In the genomic region with DNA sequence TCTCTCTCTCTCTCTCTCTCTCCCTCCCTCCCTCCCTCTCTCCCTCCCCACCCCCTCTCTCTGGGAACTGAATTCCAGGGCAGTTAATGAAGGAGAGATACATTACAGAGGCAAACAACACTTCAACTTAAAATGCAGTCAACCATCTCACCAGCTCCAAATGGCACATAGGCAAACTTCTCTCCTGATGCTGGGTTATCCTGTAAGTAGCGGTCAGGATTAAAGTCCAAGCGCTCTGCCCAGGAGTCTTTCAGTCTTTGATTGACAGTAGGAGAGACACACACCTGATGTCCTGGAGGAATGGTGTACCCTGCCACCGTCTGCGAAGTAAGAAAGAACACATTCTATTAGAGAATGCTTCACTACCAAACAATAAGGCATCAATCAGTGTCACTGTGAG, we compare ENCODE assay signal across 20 mouse cellular contexts. TPM values are rescaled to one million over a fixed set of nuclear protein-coding genes. Genes with fewer than 3 reads are reported as not detected.
DNase-seq lines count a peak whose midpoint lies in the region; ATAC-seq and TF ChIP-seq lines count a peak whose summit lies in the region.
"Had no signal": no experiment of that assay in that cellular context is flagged by ENCODE, and none has a peak within 500 bp of the region (broad histone marks: within the 10 kb centered on the region; RNA-seq: fewer than 3 reads in every experiment).

No protein-coding gene starts in this region.

- H3K9ac ChIP-seq in kidney, postnatal 0 days (ENCODE audit: low read depth, low read length) = no peak overlapping the region
- H3K9ac ChIP-seq: embryonic facial prominence, embryonic 12.5 days; forebrain, embryonic 12.5 days; heart, embryonic 15.5 days; hindbrain, embryonic 13.5 days had no signal

- ATAC-seq in kidney, postnatal 0 days (replicated peaks; ENCODE audit: low FRiP score, low read depth) = peak; percentile 89
- ATAC-seq in monocyte, adult 5-6 weeks (replicated peaks; ENCODE audit: insufficient number of reproducible peaks, low FRiP score, low TSS enrichment, poor library complexity, severe bottlenecking) = no peak

- no peak for TF ChIP-seq CTCF in kidney, postnatal 0 days (IDR thresholded peaks at IDR 0.05; ENCODE audit: low read depth)

- H3K4me1 ChIP-seq in kidney, postnatal 0 days (replicated peaks; ENCODE audit: insufficient read depth, low read length) = no peaks in the 10 kb centered on the region
- no peaks in the 10 kb centered on the region for H3K4me1 ChIP-seq in embryonic facial prominence, embryonic 10.5 days
- H3K4me1 ChIP-seq: embryonic facial prominence, embryonic 12.5 days; heart, embryonic 15.5 days; hindbrain, embryonic 13.5 days had no signal

- peaks cover 30% of the 10 kb centered on the region for H3K36me3 ChIP-seq in kidney, postnatal 0 days (ENCODE audit: insufficient read depth, low read length)
- peaks cover 99% of the 10 kb centered on the region for H3K36me3 ChIP-seq in embryonic facial prominence, embryonic 10.5 days (replicated peaks)

- no peaks in the 10 kb centered on the region for H3K9me3 ChIP-seq in kidney, postnatal 0 days (replicated peaks; ENCODE audit: low read length)
- H3K9me3 ChIP-seq in embryonic facial prominence, embryonic 10.5 days = no peaks in the 10 kb centered on the region
- H3K9me3 ChIP-seq: embryonic facial prominence, embryonic 12.5 days; forebrain, embryonic 12.5 days; heart, embryonic 15.5 days; hindbrain, embryonic 13.5 days had no signal

- WGBS in kidney, postnatal 0 days = 72% methylated on average over 4 of the region's 4 CpGs
- 92% methylated on average over 4 of the region's 4 CpGs for WGBS in embryonic facial prominence, embryonic 10.5 days

- no peaks in the 10 kb centered on the region for H3K27me3 ChIP-seq in kidney, postnatal 0 days (ENCODE audit: insufficient read depth, low read length)
- no peaks in the 10 kb centered on the region for H3K27me3 ChIP-seq in embryonic facial prominence, embryonic 10.5 days (replicated peaks; ENCODE audit: low read depth, poor library complexity, severe bottlenecking)
- H3K27me3 ChIP-seq: embryonic facial prominence, embryonic 12.5 days; forebrain, embryonic 12.5 days; heart, embryonic 15.5 days; hindbrain, embryonic 13.5 days had no signal

- DNase-seq in kidney, adult 11 months = peak; percentile 79
- DNase-seq in kidney, adult 18-20 months = no peak
- DNase-seq in kidney, adult 9 months = peak; percentile 82
- peak; percentile 58 for DNase-seq in kidney, postnatal 0 days (ENCODE audit: low spot score)
- DNase-seq in kidney, postnatal 36 days = peak; percentile 50 to 78
- no peak for DNase-seq in embryonic facial prominence, embryonic 10.5 days (ENCODE audit: low spot score)
- DNase-seq in cerebellum, adult 11-12 months = no peak
- DNase-seq: adrenal gland, postnatal 10 days; B cell, adult 2 months; cerebellum, adult 18-20 months; cerebellum, postnatal 10 days; gastrocnemius, postnatal 14 days; heart, adult 2 months; heart, postnatal 14 days had no signal

- H3K27ac ChIP-seq in kidney, postnatal 0 days = no peak overlapping the region
- H3K27ac ChIP-seq in embryonic facial prominence, embryonic 10.5 days (replicated peaks) = no peak overlapping the region
- H3K27ac ChIP-seq: embryonic facial prominence, embryonic 12.5 days; forebrain, embryonic 12.5 days; heart, adult 2 months; heart, embryonic 15.5 days; hindbrain, embryonic 13.5 days had no signal

- H3K4me2 ChIP-seq in kidney, postnatal 0 days (ENCODE audit: low read length) = no peak overlapping the region
- H3K4me2 ChIP-seq: embryonic facial prominence, embryonic 12.5 days; forebrain, embryonic 12.5 days; heart, embryonic 11.5 days; heart, embryonic 15.5 days; hindbrain, embryonic 13.5 days had no signal

- no peak overlapping the region for H3K4me3 ChIP-seq in kidney, postnatal 0 days (replicated peaks; ENCODE audit: low read depth, low read length)
- H3K4me3 ChIP-seq in embryonic facial prominence, embryonic 10.5 days = no peak overlapping the region
- H3K4me3 ChIP-seq: embryonic facial prominence, embryonic 12.5 days; forebrain, embryonic 12.5 days; heart, adult 2 months; heart, embryonic 15.5 days; hindbrain, embryonic 13.5 days had no signal

RNA-seq across cellular contexts. Expression of a gene that starts 18.2 kb away (rescaled TPM):
- 51.5 and 57.5 TPM in 2 replicates for polyA plus RNA-seq in kidney, postnatal 0 days (2015; fragmentation: Nextera tagmentation; extraction: Ambion mirVana)
- total RNA-seq in monocyte, adult 5-6 weeks (2017) = 22.1 to 37.9 TPM (median 29.4 TPM) in 3 replicates
- polyA plus RNA-seq in embryonic facial prominence, embryonic 10.5 days (2016; fragmentation: Nextera tagmentation; extraction: Ambion mirVana) = 105 and 113 TPM in 2 replicates

Comparison
In these comparisons a context has a peak if more than half of its experiments do, and no peak if none do; other contexts are left out.
1. DNase-seq: peak in kidney, adult 11 months (single experiment), kidney, adult 9 months (single experiment), kidney, postnatal 0 days (single experiment) and kidney, postnatal 36 days (2 of 2); none in kidney, adult 18-20 months (single experiment), embryonic facial prominence, embryonic 10.5 days (single experiment) and cerebellum, adult 11-12 months (single experiment).